Mouse (Mus musculus) spleen, postnatal 0 days (tissue): ENCODE measurements around the gene Mrps21. TPM values are rescaled to one million over a fixed set of nuclear protein-coding genes. Genes with fewer than 3 reads are reported as not detected.

Experiments used
- polyA plus RNA-seq: library from polyadenylated mRNA; unstranded; fragments of >200 nt; fragmentation: Nextera tagmentation; extraction: Ambion mirVana; gene quantifications from 2 replicates; pipeline ENCODE4 v1.2.1, GENCODE M21; 2015

Mrps21 gene
- polyA plus RNA-seq, result 226 and 236 TPM in 2 replicates

DNA sequence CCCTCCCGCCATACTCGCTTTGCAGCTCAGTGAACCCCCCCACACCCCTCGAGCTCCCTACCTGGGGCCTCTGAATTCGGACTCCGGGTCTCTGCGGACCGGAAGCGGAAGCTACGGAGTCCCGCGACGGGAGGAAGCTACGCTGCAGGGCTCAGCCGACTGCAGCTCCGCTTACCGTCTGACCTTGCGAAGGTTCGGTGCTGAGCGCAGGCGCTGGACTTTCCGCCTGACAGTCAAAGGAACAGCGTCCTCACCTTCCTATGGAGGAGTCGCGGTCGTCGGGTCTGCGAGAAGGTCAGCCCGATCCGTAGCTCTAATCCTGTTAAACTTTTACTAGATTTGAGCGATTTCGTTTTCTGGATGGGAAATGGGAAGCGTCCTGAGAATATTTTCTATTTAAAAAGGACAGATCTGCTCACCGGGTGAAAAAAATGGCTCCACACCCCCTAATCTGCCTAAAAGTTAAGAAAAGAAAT lies at the start of gene Mrps21:
Gene Mrps21 (minus strand): TSS at position 128 of the 476 bp plus-strand sequence.

GRCm38 (mm10) chr3:95904568-95904967 lies 33.2 kb upstream of the Mrps21 start, which contains the start of gene Car14:
Car14 (minus strand) TSS chr3:95904691.

GRCm38 (mm10) chr3:95893606-95894316 lies 22.4 kb upstream of the Mrps21 start, which contains the start of gene Aph1a:
Aph1a (plus strand) TSS chr3:95893969.

GRCm38 (mm10) chr3:95891211-95892065 lies 20.1 kb upstream of the Mrps21 start, which contains the start of gene BC028528:
BC028528 (minus strand) TSS chr3:95892005.

GRCm38 (mm10) chr3:95881979-95882815 lies 10.9 kb upstream of the Mrps21 start, which contains the start of gene Ciart:
Ciart (minus strand) TSS chr3:95882251.

GRCm38 (mm10) chr3:95855502-95856089 lies 15.7 kb downstream of the Mrps21 start, which contains the start of gene Prpf3:
Prpf3 (minus strand) TSS chr3:95855885.

GRCm38 (mm10) chr3:95818571-95819288 lies 52.6 kb downstream of the Mrps21 start, which contains the start of gene Rprd2:
Rprd2 (minus strand) TSS chr3:95818863.

Other genes with a start within 250 kb of the Mrps21 start
- gene Ensa, start 246.5 kb downstream of the Mrps21 start, polyA plus RNA-seq, result 40.4 and 42.2 TPM in 2 replicates
- gene Mcl1, start 212.7 kb downstream of the Mrps21 start, polyA plus RNA-seq, result 55.0 and 55.3 TPM in 2 replicates
- 1.9 and 3.0 TPM in 2 replicates for gene Adamtsl4, start 183.6 kb downstream of the Mrps21 start, polyA plus RNA-seq
- 26.6 and 30.1 TPM in 2 replicates for gene Ecm1, start 131.9 kb downstream of the Mrps21 start, polyA plus RNA-seq
- gene Tars2, start 111.3 kb downstream of the Mrps21 start, polyA plus RNA-seq, result 30.3 and 33.5 TPM in 2 replicates
- gene Rprd2, start 52.7 kb downstream of the Mrps21 start, polyA plus RNA-seq, result 13.3 and 13.6 TPM in 2 replicates
- 25.4 and 27.7 TPM in 2 replicates for gene Prpf3, start 15.6 kb downstream of the Mrps21 start, polyA plus RNA-seq
- 0.75 and 1.0 TPM in 2 replicates for gene Ciart, start 10.7 kb upstream of the Mrps21 start, polyA plus RNA-seq
- gene BC028528, start 20.5 kb upstream of the Mrps21 start, polyA plus RNA-seq, result 18.9 and 21.4 TPM in 2 replicates
- 18.8 and 19.8 TPM in 2 replicates for gene Aph1a, start 22.4 kb upstream of the Mrps21 start, polyA plus RNA-seq
- gene Car14, start 33.2 kb upstream of the Mrps21 start, polyA plus RNA-seq, result 0.22 and 0.42 TPM in 2 replicates
- gene Anp32e, start 57.7 kb upstream of the Mrps21 start, polyA plus RNA-seq, result 238 and 265 TPM in 2 replicates
- 16.2 and 21.1 TPM in 2 replicates for gene Plekho1, start 124.5 kb upstream of the Mrps21 start, polyA plus RNA-seq
- 23.9 and 26.4 TPM in 2 replicates for gene Vps45, start 186.9 kb upstream of the Mrps21 start, polyA plus RNA-seq
- gene Otud7b, start 233.0 kb upstream of the Mrps21 start, polyA plus RNA-seq, result 11.7 and 13.6 TPM in 2 replicates